Mouse (Mus musculus) mature B cell (primary cell): Measurements from ENCODE around the gene Stap2.

Source experiments
- in situ Hi-C: fragments of 300-500 bp; cut with MboI; formaldehyde crosslinking; loops from 2 replicates; pipeline ENCODE4 v1.14.3; 2019

Stap2 gene

DNA sequence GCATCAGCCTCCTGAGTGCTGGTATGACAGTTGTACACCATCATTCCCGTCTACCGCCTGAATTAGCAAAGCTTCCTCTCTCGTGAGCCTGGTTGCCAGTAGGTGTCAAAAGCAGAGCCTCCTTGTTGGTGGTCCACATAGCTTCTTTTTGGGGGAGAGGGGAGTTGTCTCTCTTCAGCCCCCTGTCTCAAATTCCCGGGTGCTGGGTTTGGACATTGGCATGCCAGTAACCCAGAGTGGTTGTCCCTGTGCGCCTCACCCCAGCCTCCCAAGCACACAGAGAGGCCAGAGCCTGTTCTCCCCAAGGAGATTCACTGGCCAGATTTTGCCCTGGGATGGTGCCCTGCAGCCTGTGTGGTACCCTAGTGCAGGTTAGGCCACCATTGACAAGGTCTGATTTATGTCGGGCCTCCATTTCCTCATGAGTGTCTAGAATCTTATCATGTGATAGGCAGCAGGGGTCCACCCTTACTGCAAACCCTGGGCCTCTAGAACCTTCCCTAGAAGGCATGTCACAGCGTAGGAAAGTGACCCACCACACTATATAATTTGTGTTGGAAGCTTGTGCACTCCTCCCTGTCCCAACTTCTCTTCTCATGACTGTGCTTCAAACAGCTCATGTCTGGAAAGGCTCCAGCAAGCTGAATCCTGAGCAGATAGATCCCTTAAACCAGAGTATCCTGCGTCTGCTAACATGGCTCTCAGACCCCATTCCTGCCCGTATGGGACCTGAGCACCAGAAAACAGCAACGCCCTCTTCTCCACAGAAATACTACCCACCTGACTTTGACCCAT, 45.2 kb downstream of the Stap2 start:
- in situ Hi-C loops = loop anchor here (25.0 kb wide), 1 partner anchor 248 kb away; the partner anchor contains the start of gene Pot1b

DNA sequence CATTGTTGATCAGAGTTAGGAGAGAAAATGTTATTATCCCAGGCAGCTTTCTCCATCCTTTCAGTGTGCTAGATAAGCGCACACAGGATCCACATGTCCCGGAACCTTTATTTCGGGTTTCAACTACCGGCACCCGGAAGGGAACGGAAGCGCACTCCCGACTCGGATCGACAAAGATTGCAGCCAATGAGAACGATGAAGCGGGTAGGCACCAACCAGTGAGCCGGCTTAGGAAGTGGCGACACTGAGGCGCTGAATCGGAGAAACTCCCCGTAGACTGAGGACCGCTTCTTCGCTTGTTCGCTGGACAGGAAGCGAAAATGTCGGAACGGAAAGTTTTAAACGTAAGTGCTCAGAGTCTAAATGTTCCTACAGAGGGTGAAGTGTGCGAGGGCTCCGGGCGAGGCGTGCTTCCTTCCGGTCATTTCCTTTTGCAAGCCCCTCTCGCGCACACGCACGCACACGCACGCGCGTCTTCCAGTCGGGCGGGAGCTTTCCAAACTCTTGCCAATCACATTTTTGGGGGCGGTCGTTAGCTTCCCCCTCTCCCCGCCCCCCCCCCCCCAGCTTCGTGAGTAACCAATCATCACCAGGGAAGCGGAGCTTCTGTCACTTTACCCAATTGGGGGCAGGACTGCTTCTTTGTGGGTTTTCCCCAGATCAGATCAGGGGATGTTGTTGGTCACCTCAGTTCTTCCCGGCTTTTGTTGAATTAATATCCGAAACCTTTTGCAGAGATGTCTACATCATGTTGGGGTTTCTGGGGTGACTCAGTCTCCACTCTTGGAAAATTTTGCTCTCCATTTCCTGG, 46.3 kb downstream of the Stap2 start, which contains the start of gene Yju2:
Gene Yju2, plus strand, starts transcription at position 182 of the 811 bp plus-strand sequence.
- in situ Hi-C loops = loop anchor here (25.0 kb wide), 1 partner anchor 247 kb away; the partner anchor contains the start of gene Pot1b

DNA sequence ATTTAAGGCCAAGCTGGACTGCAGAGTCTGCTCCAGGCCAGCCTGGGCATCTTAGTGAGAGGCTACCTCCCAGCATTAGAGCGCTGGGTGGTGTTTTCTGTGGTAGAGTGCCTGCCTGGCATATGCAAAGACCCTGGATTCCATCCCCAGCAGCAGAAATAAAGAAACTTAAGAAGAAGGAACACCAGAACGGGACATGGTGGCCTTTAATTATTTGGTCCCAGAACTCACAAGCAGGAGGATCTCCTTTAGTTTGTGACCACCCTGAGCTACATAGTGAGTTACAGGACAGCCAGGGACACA, 46.8 kb downstream of the Stap2 start:
- in situ Hi-C loops = loop anchor here (25.0 kb wide), 1 partner anchor 246 kb away; the partner anchor contains the start of gene Pot1b

DNA sequence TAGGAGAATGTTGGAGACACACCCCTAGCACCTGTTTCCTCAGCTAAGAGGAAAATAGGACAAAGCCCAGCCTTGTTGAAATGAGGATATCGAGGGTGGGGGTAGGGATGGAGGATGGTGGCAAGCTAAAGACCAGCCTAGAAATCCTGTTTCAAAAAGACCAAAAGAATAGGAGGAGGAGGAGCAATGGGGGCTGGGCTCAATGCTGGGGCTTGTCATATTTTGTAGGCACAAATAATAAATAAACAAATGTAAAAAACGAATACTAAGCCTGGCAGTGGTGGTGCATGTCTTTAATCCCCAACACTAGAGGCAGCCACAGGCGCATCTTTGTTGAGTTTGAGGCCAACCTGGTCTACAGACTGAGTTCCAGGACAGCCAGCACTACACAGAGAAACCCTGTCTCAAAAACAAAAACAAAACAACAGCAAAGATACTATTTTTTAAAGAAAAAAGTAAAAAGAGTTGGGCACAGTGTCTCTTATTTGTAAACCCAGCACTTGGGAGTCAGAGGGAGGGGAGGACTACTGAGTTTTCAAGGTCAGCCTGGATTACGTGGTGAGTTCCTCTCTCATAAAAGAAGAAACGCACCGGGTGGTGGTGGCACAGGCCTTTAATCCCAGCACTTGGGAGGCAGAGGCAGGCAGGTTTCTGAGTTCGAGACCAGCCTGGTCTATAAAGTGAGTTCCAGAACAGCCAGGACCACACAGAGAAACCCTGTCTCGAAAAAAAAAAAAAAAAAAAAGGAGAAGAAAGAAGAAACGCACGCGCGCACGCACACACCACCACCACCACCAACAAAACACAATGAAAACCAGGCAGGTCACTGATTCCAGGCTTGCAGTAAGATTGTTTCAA, 47.4 kb downstream of the Stap2 start:
- in situ Hi-C loops = loop anchor here (25.0 kb wide), 1 partner anchor 246 kb away; the partner anchor contains the start of gene Pot1b

DNA sequence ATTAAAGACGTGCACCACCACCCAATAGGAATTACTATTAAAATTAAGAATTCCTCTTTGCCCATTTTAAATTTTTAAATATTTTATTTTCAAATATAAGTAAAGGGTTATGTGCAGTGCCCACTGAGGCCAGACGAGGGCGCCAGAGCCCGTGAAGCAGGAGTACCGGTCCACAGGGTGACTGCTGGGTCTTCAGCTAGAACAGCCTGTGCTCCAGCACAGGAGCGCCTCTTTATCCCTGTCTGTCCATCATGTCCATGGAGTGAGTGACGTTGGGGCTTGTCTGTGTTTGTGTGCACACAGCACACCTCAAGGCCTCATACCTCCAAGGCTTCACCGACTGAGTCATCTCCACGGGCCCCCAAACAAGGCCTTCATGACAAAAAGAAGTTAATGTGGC, 48.2 kb downstream of the Stap2 start:
- in situ Hi-C loops = loop anchor here (25.0 kb wide), 1 partner anchor 245 kb away; the partner anchor contains the start of gene Pot1b

DNA sequence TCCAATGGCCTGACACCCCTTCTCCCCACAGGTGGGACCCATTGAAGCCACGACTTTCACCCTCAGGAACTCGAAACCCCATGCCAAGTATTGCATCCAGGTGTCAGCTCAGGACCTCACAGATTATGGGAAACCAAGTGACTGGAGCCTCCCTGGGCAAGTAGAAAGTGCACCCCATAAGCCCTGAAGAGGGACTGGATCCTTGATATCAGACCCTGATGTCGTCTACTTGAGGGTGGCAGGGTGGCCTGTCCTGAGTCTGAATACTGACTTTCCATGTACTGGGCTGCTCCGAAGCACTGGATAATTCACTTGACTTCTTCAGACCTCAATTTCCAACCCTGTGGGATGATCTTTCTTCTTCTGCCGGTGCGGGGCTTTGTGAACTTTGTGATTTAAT, 48.8 kb downstream of the Stap2 start:
- in situ Hi-C loops = loop anchor here (25.0 kb wide), 1 partner anchor 244 kb away; the partner anchor contains the start of gene Pot1b

DNA sequence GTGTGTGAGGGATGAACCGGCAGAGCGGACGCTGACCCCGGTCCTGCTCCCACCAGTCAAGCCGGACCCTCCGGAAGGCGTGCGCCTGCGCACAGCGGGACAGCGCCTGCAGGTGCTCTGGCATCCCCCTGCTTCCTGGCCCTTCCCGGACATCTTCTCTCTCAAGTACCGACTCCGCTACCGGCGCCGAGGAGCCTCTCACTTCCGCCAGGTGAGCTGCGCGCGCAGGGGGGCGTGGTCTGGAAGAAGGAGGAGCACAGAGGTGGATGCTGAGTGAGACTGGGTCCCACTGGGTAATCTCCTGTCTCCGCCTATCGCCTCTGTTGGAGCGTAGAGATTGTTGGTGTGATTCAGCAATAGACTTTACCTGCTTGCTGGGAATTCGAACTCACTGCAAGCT, 49.3 kb downstream of the Stap2 start:
- in situ Hi-C loops = loop anchor here (25.0 kb wide), 1 partner anchor 244 kb away; the partner anchor contains the start of gene Pot1b

DNA sequence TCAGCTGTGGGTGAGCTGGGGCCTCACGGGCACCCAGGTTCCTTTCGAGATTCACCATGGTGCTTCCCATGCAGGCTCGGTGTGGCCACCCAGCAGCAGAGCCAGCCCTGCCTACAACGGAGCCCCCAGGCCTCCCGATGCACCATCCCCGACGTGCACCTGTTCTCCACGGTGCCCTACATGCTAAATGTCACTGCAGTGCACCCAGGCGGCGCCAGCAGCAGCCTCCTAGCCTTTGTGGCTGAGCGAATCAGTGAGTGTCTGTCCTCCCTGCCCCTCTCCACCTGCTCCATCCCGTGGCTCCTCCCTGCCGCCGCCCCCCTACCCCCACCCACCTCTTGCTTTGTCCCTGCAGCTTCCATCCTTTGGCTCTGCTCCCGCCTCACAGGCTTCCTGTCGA, 51.2 kb downstream of the Stap2 start:
- in situ Hi-C loops = loop anchor here (25.0 kb wide), 1 partner anchor 242 kb away; the partner anchor contains the start of gene Pot1b

DNA sequence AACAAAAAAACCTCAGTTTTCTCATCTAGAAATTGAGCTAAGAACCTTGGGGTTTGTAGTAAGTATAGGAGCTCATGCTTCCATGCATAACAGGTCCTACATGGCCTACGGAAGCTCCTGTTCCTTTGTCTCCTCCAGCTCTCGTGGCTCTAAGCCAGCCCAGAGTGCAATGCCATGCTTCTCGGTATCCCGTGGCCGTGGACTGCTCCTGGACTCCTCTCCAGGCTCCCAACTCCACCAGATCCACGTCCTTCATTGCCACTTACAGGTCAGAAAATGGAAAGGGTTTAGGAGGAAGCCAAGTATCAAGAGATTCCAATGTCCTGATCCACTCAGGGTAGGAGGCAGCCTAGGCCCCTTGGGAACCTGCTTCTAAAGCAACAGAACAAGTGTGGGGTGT, 51.6 kb downstream of the Stap2 start:
- in situ Hi-C loops = loop anchor here (25.0 kb wide), 1 partner anchor 241 kb away; the partner anchor contains the start of gene Pot1b

DNA sequence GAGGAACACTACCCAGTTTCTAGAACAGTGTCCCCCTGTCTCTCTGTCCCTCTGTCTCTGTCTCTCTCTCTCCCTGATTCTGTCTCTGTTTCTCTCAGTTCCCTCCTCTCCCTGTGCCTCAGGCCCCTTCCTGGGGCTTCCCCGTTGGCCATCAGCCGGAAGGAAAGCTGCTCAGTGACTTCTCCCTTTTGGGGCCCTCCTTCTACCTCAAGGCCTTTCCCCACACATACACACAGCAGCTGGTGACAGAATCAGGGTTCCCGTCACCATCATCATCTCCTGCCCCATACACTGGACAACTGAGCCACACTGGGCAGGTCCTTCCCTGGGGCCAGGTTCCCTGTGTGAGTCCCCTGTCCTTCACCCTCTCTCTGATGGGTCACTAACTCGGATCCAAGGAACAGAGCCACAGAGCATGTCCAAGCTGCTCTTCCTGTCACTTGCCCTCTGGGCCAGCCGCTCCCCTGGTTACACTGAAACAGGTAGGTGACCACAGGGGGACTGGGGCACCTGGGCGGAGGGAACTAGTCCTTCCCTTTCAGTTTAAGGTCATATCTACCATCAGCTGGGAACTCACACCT, 52.8 kb downstream of the Stap2 start, which contains the start of gene Ebi3:
Gene Ebi3, plus strand, starts transcription at position 194 of the 581 bp plus-strand sequence.
- in situ Hi-C loops = loop anchor here (25.0 kb wide), 1 partner anchor 240 kb away; the partner anchor contains the start of gene Pot1b

DNA sequence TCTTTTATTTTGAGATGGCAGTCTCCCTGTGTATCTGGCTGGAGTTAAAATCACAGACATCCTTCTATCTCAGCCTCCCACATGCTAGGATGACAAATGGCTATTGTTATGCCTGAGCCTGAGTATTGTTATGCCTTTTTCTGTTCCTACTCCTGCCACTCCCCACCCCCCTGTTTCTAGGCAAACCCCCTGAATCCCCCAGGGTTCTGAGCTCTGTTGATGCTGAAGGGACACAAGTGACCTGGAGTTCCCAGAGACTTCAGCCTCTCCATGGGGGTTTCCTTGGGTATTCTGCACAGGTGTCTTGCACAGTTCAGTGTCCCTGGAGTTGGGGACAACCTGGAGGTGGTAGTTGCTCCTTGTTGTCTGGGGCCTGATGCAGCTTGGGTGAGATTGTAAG, 53.3 kb downstream of the Stap2 start:
- in situ Hi-C loops = loop anchor here (25.0 kb wide), 1 partner anchor 240 kb away; the partner anchor contains the start of gene Pot1b

DNA sequence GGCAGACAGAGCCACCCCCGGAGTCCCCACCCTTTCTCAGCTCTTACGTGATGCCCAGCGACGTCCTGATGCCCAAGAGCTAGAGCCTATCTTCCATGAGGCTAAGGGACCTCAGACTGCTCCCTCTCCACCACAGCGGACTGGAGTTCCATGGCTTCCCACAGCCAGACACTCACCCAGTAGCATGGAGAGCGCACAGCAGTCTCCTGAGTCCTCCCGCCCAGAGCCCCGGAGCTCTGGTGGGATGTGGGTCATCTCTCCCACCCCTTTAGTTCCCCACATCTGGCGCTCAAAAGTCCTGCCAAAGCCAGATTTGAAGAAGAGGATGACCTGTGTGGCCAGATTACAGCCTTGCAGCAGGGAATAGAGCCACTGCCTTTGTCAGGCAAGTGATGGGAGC, 54.8 kb downstream of the Stap2 start:
- in situ Hi-C loops = loop anchor here (25.0 kb wide), 1 partner anchor 238 kb away; the partner anchor contains the start of gene Pot1b

DNA sequence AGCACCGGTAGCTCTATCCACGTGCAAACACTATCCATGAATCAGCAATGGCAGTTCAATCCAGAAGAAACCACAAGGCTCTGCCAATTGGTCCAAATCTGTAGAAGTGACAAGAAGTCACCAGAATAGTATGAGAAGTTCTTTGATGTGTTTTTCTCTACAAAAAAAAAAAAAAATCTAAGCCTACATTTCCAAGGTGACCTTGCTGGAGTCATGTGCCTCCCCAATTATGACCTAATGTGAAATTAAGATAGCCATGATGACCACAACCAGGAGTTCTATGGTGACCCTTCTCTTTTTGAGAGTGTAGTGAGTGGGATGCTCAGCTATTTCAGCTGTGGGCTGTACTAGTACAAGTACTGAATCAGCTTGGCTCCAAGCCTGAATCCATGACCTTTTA, 56.0 kb downstream of the Stap2 start, which contains the start of gene Zfp119b:
Gene Zfp119b, minus strand, starts transcription at position 101 of the 400 bp plus-strand sequence.
- in situ Hi-C loops = no loop called here

DNA sequence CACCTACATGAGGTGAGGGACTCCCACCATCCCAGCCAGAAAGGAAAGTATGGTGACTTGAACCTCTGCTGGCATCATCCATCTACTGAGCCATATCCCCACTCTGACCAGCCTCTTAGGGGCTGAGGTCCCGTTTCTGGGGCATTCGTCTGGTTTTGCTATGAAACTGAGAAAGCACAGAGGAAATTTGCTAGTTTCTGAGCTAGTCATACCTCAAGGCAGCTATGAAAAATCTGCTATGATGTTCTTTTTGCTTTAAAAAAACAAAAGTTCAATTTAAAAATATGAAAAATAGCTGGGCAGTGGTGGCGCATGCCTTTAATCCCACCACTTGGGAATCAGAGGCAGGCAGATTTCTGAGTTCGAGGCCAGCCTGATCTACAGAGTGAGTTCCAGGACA, 56.7 kb downstream of the Stap2 start:
- in situ Hi-C loops = no loop called here
